Mouse (Mus musculus): ENCODE results near the gene Flnc.
"Not testable (repeated sequence)": the region's sequence is repeated elsewhere in the genome, so short reads cannot be mapped to it uniquely, and the experiment has no call there.

Gene Flnc

GRCm38 (mm10) chr6:29433038-29433803 is at the start of gene Flnc:
Gene Flnc (plus strand): TSS chr6:29433256.
- no peak for DNase-seq

- no peak for DNase-seq
These were observed 45.0 kb upstream of the Flnc start, which contains the start of gene Opn1sw for GRCm38 (mm10) chr6:29388052-29388518. Gene Opn1sw (minus strand): TSS chr6:29388468.

- DNase-seq = peak; percentile 8
These were observed 44.4 kb upstream of the Flnc start for GRCm38 (mm10) chr6:29388606-29389080.

- no peak for DNase-seq
These were observed 43.6 kb upstream of the Flnc start for GRCm38 (mm10) chr6:29389425-29389824.

GRCm38 (mm10) chr6:29390500-29390899 is 42.6 kb upstream of the Flnc start:
- not testable (repeated sequence) for DNase-seq

- not testable (repeated sequence) for DNase-seq
These were observed 41.8 kb upstream of the Flnc start for GRCm38 (mm10) chr6:29391241-29391640.

GRCm38 (mm10) chr6:29391802-29392201 is 41.3 kb upstream of the Flnc start:
- DNase-seq = no peak

- no peak for DNase-seq
These were observed 38.8 kb upstream of the Flnc start for GRCm38 (mm10) chr6:29394286-29394685.

- peak; percentile 11 for DNase-seq
These were observed 36.9 kb upstream of the Flnc start, which contains the start of gene Ccdc136 for GRCm38 (mm10) chr6:29395910-29396713. Gene Ccdc136 (plus strand): TSS chr6:29396309.

GRCm38 (mm10) chr6:29396714-29397540 is 36.1 kb upstream of the Flnc start:
- DNase-seq = no peak

- DNase-seq = no peak
These were observed 35.5 kb upstream of the Flnc start for GRCm38 (mm10) chr6:29397575-29397974.

GRCm38 (mm10) chr6:29399851-29400250 is 33.2 kb upstream of the Flnc start:
- DNase-seq = no peak

GRCm38 (mm10) chr6:29402693-29403342 is 30.2 kb upstream of the Flnc start:
- DNase-seq = peak; percentile 16

GRCm38 (mm10) chr6:29406412-29406811 is 26.6 kb upstream of the Flnc start:
- no peak for DNase-seq

GRCm38 (mm10) chr6:29415446-29415845 is 17.6 kb upstream of the Flnc start:
- DNase-seq = peak; percentile 38

- DNase-seq = no peak
These were observed 12.5 kb upstream of the Flnc start for GRCm38 (mm10) chr6:29420596-29420995.

GRCm38 (mm10) chr6:29425118-29425517 is 7.9 kb upstream of the Flnc start:
- no peak for DNase-seq

GRCm38 (mm10) chr6:29426331-29426730 is 6.7 kb upstream of the Flnc start:
- no peak for DNase-seq

GRCm38 (mm10) chr6:29428171-29428570 is 4.9 kb upstream of the Flnc start:
- DNase-seq = no peak

GRCm38 (mm10) chr6:29430681-29431420 is 2.2 kb upstream of the Flnc start:
- no peak for DNase-seq

- no peak for DNase-seq
These were observed 1.6 kb upstream of the Flnc start for GRCm38 (mm10) chr6:29431473-29431872.
